Mouse (Mus musculus) gastrocnemius, postnatal 4 days (tissue): Measurements from ENCODE around the gene Itpr2. TPM values are rescaled to one million over a fixed set of nuclear protein-coding genes. Genes with fewer than 3 reads are reported as not detected.

Experiments
- DNase-seq, 2 experiments: peaks; one replicate each; pipeline ENCODE4 v3.0.0; 2021 to 2022; ENCODE audit warnings: low spot score in 2 of 2, mixed read lengths in 2 of 2
- total RNA-seq, 2 experiments: library from RNA; stranded (reverse); gene quantifications; 2 replicates each; pipeline ENCODE4 v1.2.3; 2021

The Itpr2 gene
- total RNA-seq, 2 experiments from 2014 or later, result 18.9 to 22.3 TPM

DNA sequence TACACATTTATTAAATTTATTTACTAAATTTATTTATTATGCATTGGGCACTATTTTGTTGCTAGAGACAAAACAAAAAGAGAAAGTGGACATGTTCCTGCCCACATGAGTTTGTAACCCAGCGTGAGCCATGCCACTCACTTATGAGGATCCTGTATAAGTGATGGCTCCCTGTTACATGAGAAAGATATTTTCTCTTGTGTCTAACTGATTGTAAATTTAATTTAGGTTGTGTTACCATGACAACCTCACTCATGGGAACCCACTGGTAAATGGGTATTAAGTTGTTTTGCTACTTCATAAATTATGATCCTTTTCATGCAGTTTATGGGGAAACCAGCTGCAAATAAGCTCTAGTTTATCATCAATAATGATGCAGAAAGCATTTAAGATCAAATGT, 267.6 kb downstream of the Itpr2 start:
- DNase-seq, result no peak

DNA sequence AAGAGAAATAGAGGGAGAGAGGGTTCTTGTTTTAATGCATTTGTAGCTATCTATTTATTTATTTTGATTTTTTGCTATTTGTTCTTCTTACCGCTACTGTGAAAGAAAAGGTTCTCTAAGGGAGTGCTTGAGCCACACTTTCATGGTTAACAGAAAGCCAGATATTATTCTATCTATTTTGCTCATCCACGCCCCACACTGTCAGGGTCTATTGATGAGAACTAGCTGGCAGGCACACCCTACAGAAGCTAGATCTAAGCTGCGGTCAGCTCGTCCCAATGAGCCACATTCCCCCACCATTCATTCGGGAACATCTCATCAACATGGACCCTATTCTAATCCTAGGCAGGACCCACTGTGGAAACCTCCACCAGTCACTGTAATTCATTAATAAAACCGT, 271.1 kb downstream of the Itpr2 start:
- DNase-seq, result no peak

DNA sequence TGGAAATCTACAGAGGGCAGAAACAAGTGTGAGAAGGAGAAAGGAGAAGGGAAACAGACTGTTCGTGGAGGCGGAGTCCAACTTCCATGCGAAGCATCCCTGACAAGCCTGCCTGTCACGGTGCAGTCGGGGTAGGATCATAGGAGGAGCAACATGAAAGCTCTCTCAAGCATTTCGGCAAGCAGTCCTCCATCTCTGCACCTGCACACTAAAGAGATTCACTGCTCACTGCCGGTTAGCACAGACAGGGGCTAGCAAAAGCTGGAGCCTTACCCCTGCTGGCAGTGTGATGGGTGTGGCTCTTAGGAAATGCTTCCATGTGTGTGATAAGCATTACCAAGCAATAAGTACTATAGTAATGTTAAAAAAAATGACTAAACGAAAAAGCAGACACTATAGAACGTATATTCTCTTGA, 271.6 kb downstream of the Itpr2 start:
- DNase-seq, result no peak

DNA sequence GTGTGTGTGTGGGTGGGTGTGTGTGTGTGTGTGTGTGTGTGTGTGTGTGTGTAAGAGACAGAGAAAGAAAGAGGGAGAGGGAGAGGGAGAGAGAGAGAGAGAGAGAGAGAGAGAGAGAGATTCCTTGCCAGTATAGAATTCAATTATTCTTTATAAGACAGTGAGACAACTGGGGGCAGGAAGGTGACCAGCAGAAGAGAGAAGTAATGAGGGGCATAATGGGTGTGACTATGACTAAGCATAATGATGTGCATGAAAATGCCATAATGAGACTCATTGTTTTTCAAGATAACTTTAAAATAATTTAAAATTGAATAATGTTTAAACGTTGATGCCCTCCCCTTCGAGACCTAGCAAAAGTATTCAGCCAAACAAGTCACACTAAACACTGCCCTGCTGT, 272.1 kb downstream of the Itpr2 start:
- no peak for DNase-seq

DNA sequence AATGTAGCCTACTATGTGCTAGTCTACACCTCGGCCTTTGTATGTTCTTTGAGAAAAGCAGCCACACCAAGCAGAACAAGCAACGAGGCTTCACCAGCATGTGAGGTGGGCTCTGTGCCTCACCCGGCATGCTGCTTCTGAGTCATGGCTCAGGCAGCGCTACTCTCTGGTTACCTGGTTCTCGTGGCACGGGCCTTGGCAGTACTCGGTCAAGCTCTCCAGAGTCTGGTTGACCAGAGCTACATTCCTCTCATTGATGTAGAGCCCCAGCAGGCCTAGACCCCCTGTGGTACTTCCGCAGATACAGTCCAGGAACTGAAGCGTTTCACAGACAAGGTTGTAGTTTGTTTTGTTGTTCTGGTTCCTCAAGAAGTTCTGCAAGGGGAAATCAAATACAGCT, 272.5 kb downstream of the Itpr2 start:
- no peak for DNase-seq

DNA sequence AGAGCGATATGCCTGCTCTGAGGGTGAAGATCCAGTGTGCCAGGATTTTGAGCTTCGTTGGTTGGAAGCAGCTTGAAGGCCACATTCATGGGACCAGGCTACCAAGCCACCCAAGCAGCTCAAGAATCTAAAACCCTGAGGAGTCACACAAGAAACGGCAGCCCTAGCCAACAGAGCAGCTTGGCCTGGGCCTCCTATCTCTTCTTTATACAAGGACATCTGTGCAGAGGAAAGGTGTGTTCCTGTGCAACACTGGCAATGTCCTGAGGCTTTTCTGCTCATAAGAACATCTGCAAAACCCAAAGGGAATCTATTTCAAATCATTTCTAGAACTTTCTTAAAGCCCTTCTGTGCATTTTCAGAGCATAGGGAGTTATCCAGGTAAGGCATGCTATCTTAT, 274.0 kb downstream of the Itpr2 start:
- DNase-seq, result no peak

DNA sequence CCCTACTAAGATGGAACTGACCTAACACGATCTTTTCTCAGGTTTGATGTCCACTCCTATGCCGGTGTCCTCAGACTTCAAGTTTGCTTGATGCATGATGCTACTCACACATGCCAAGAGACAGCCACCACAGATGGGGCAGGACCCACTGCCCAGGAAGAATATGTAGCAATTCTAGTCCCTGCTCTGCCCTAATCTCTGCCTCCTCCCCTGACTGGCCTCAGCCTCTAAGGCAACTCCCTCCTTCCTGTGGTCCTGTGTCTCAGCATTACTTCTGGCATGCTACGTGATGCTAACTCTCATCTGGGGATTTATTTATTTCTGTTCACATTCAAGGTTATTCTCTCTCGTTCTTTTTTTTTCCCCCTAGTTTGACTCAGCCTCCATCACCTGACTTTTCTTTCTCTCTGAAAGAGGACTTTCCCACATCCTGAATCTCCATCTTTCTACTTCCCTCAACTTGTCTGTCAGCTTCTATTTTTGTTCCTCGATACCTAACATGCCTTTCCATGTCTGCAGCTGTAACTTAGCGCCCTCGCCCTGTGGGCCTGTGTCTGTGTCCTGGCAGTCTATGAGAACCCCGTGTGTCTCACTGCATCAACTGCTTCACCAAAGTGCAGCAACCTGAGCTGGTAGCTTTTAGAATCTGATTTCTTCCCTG, 279.5 kb downstream of the Itpr2 start:
- no peak for DNase-seq

DNA sequence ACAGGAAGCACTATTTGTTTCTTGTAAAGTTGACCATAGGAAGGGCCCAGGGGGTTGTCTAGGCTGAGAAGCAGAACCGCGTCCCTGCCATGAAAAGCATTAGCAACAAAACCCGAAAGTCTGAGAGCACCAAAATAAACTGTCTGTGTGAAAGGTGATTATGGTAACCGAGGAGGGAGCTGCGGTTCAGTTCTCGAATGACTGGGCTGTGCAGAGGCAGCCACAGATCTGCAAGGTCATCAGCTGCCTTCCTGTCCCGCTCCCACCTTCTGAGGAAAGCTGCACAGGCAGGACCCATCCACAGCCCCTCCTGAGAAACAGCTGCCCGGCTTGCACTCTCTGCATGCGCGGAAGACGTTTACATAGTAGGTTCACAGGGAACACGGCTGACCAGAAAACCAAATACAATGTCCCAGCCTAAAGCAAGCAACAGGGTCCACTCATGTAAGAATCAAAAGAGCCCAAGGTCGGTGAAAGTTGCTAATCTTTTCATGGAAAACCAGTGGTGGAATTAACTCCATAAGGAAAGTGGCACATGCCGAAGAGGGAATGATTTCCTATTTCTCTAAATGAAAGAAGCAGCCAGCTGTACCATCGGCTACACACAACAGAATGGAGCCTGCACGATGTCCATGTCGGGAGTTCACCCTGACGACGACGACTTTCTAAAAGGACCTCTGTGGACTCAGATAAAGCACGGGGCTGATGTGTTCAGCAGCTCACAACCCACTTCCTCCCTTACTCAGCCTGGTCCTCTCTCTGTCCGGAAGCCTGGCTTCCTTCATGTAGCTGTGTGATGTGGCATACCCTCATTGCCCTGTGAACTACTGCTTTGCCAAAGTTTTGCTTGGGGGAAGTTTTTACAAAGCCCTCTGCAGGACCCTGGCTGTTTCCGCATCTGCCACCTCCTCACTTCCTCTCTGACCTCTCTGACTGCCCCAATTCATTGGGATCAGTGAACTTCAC, 280.4 kb downstream of the Itpr2 start:
- no peak for DNase-seq

DNA sequence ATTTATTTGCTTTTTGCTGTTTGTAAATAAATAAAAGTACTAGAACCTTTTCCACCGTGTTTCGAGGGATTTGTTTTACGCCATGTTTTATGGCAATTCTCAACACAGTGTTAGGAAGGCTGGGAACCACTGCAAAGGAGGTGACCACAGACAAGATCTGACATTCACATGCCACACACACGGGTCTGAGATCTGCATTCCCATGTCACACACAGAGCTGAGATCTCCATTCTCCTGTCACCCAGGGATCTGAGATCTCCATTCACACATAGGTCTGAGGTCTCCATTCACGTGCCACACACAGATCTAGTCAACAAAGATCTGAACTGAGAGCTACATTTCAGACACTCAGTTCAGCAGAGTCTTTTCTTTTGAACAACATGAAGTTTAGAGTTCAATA, 282.0 kb downstream of the Itpr2 start:
- DNase-seq, result no peak

DNA sequence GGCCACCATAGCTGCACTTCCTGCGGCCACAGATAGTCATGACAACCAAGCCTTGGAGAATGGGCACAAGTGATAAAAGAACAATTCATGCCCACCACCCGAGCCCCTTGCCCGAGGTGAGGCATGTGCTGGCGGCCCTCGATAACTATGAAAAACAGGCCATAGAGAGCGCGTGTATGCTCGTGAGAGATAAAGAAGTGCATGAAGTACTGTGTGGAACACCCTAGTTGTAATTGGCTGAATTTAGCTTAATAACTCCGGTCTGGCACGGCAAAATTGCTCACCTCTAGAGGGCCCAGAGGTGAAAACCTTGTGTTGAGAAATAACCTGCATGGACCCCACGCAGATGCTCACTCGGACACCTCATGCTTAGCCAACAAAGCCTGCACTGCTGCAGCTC, 282.5 kb downstream of the Itpr2 start:
- DNase-seq, result no peak

DNA sequence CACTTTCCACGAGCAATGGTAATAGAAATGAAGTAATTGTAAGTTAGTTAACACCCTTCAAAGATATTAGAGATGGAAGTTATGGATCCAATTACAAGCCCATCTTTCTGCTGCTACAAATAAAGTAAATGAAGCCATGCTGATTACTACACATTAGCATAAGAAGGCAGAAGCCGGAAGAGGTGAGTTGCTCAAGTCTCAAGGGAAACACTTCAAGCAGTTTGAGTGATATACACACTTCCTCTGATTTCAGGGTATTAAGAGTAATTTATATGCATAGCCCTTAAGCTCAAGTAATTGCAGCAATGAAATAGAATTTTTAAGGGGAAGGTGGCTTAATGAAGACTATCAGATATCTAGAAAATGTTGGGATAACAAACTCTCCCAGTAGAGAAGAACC, 286.7 kb downstream of the Itpr2 start:
- no peak for DNase-seq

DNA sequence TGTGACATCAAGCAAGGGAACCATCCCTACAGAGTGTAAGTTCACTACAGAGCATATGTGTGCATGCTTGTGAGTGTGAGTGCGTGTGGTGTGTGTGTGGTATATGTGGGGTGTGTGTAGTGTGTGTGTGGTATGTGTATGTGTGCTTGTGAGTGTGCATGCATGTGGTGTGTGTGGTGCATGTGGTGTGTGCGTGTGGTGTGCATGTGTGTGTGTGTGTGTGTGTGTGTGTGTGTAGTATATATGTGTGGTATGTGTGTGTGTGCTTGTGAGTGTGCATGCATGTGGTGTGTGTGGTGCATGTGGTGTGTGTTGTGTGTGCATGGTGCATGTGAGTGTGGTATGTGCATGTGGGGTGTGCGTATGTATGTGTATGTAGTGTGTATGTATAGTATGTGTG, 289.7 kb downstream of the Itpr2 start:
- DNase-seq, result no peak

DNA sequence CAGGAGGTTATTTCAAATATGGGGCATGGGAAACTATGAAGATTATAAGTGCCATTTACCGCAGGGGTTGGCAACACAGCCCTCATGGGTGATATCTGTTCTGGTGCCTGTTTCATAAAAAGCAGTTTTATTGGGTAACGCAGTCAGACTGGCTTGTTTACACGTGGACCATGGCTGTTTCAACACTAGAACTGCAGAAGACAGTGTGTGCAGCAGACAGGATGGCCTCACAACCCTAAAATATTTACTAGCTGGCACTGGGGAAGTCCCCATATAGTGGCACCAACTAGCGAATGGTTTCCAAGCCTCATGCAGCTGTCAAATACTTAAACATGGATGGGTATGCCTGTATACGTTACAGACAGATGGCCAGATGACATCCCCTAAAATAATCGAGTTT, 290.8 kb downstream of the Itpr2 start:
- no peak for DNase-seq

DNA sequence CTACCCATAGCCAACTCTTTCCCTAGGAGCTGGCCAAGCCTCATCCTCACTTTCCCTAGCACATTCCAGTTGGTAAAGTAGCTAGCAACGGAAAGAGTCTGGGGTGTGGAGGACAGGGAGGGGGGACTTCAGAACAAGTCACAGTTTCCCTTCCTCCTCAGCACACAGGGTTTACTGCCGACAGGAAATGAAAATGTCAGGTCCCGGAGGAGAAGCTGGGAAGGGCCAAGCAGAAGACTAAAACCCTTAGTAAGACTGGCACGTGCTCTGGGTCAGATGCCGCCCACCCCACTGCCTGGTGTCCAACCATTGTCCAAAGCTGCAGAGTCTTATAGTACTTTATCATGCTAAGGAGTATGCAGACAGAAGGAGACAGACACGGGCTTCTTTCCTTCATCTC, 293.0 kb downstream of the Itpr2 start:
- no peak for DNase-seq

DNA sequence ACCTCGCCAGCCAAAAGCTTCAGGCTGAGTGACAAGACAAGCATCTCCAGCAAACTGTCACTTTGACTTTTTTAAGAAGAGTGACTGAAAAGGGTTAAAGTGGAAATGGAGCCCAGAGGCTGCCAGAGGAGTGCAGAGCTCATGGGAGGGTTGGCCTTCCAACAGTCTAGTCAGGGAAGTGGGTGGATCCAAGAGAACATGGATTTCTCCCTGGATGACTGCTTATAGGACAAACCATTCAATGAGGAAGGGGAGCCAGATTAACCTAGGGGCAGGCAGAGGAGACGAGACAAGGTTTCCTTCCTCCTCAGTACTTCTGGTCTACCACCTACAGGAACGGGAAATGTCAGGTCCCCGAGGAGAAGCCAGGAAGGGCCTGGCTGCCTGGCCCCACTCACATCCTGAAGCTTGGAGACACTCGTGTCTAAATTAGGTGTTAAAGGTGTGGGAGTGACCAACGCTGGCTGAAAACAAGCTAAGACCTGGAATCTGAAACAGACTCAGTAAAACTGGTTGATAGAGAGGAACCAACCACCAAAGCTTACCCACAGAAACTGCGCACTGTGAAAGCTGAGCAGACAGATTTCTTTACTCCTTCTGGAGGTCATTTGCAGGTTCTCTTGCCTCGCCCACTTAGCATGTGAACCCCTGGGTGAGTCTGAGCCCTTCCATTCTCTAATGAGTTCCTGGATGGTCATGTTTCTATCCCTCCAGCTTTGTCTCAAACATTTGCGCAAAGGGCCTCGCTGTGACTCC, 294.6 kb downstream of the Itpr2 start:
- no peak for DNase-seq

DNA sequence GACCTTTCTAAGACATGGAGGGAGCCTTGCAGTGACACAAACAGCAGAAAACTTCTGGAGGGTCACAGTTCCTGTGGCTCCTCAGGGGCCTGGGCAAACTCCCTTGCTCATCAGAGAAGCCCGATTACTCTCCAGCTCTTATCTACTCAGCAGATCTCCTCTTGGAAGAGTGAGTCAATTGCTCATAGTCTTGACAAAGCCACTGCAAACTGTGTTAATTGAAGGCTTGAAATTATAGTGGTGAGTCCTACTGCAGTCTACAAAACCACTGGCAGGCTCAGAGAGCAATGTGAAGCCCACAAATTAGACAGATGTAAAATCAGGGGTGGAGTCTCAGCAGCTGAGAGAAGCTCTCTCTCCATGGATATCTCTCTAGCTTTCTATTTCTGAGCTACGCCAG, 296.9 kb downstream of the Itpr2 start:
- DNase-seq, result no peak

DNA sequence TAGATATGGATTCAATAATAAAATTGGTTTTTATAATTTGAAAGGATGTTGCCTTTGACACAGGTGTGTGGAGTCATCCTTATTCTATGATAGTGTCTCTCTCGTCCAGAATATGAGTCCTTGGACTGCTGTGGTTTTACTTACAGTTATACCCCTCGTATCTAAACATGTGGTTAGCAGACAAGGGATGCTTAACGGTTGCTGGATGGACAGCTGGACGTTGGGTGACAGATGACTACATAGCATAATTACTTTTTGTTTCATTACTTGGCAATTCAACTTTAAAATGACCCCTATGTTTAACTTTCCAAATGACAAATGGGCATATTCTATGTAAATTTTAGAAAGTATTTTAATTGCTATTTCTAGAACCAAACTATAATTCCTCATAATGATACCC, 297.6 kb downstream of the Itpr2 start:
- DNase-seq, result no peak

DNA sequence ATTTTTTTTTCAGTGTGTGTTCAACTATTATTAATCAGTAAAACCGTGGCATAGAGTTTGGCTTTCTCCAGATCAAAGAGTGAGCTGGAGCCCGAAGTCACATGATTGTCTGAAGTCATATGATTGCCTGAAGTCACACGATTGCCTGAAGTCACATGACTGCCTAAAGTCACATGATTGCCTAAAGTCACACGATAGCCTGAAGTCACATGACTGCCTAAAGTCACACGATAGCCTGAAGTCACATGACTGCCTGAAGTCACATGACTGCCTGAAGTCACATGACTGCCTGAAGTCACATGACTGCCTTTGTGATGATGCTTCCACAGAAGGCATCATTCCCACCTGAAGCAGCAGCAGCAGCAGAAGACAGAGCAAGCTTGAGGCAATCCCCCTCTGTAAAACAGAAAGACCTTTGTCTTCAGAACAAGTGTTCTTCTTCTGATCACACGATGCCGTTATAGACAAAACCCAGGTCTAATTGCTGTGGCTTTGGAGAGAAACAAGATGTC, 304.1 kb downstream of the Itpr2 start:
- no peak for DNase-seq

DNA sequence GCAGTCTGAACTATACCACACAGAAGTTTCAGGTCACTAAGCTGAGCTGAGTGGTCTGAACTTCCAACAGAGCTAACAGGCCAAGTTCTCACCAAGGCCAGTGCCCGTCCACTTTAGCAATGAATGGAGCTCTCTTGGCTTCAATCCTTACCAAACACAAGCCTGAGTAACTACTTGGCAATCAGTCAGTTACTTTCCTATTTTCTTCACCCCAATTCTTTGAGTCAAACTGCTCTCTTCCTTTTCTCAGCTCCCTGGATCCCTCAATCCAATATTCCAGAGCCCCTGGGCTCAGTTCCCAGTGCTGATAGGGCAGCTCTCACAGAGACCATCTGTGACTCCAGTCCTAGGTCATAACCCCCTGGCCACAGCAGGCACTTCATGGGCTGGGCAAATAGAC, 305.3 kb downstream of the Itpr2 start:
- no peak for DNase-seq

DNA sequence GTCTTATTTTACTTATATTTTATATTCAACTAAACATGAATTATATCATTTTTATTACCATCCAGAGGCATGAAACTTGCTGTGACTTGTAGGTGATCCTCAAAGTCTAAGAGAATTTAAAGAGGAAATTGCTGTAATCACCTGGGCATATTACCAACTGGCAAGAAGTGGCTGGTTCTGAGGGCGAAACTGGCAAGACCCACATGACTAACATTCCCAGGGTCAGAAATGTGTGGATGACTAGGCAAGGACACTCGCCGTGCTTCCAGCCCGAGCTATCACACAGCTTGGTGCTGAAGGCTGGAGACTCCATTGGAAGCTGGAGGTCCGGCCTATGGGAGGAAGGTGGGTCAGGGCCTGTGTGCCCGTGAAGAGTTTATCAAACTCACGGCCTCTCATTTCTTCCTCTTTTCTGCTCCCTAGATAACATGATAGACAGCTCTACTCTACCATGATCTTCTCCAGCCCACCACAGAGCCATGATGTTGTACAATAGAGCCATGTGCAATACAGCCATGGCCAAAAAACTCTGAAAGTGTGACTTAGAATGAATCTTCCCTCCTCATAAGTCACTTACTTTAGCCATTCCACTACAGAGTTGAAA, 306.1 kb downstream of the Itpr2 start:
- DNase-seq, result no peak

DNA sequence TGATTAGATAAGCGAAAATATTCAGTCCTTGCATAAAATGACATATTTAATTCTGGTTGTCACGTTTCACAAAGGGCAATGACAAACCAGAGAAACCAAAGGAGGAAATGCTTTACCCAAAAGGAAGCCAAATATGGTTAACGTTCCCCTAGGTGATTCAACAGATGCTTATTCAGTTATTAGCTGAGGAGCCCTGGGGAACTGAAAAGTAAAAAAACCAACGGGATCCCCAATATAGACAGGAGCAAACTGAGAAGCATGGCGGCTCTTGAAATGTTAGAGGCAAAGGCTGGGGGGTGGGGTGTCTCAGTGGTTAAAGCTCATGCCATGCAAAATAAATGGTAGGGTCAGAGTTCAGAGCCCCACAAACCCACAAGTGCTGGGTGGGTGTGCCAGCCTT, 310.1 kb downstream of the Itpr2 start:
- no peak for DNase-seq
